Mouse (Mus musculus) midbrain, embryonic 11.5 days (tissue): ENCODE measurements around the gene Bpifc. TPM values are rescaled to one million over a fixed set of nuclear protein-coding genes. Genes with fewer than 3 reads are reported as not detected.

Experiments used
- ATAC-seq: fragments of 200-750 bp; cut with Nextera tagmentation; 2 replicates; pipeline ENCODE4 v1.8.0; 2017; ENCODE audit warnings: moderate TSS enrichment, moderate library complexity; ENCODE audit not compliant: low FRiP score
- DNase-seq: peaks from one replicate; pipeline ENCODE4 v3.0.0; 2015; ENCODE audit warnings: low spot score; ENCODE audit errors: missing footprints
- H3K27ac ChIP-seq: fragments of 300-500 bp; sonication (generic); 2 replicates; pipeline ENCODE4 v1.5.1; 2014; ENCODE audit warnings: low read depth, low read length
- H3K27me3 ChIP-seq: fragments of 300-500 bp; sonication (generic); 2 replicates; pipeline ENCODE4 v1.6.1; 2014; ENCODE audit warnings: mild to moderate bottlenecking, low read length, moderate library complexity, mixed read lengths; ENCODE audit not compliant: control insufficient read depth, insufficient read depth
- H3K36me3 ChIP-seq: fragments of 300-500 bp; sonication (generic); 2 replicates; pipeline ENCODE4 v1.6.1; 2014; ENCODE audit warnings: mild to moderate bottlenecking, low read length, moderate library complexity, mixed read lengths; ENCODE audit not compliant: control insufficient read depth, insufficient read depth
- H3K4me1 ChIP-seq: fragments of 300-500 bp; sonication (generic); 2 replicates; pipeline ENCODE4 v1.6.1; 2014; ENCODE audit warnings: low read length; ENCODE audit not compliant: control insufficient read depth, insufficient read depth
- H3K4me2 ChIP-seq: fragments of 300-500 bp; sonication (generic); 2 replicates; pipeline ENCODE4 v1.6.1; 2014; ENCODE audit warnings: mild to moderate bottlenecking, moderate library complexity
- H3K4me3 ChIP-seq: fragments of 300-500 bp; sonication (generic); 2 replicates; pipeline ENCODE4 v1.5.1; 2014; ENCODE audit warnings: low read depth, low read length
- H3K9ac ChIP-seq: fragments of 300-500 bp; sonication (generic); 2 replicates; pipeline ENCODE4 v1.6.1; 2014; ENCODE audit warnings: low read length
- H3K9me3 ChIP-seq: fragments of 300-500 bp; sonication (generic); 2 replicates; pipeline ENCODE4 v1.6.1; 2016; ENCODE audit warnings: low read length; ENCODE audit not compliant: control insufficient read depth
- WGBS: fragments of 180-500 bp; shearing (Covaris S2); extraction: QIAGEN DNeasy Blood & Tissue Kit; methylation state at CpG from one replicate; pipeline ENCODE4 v1.1.7; 2014; 5-methylcytosine and 5-hydroxymethylcytosine counted together
- polyA plus RNA-seq: library from polyadenylated mRNA; unstranded; fragments of >200 nt; fragmentation: Nextera tagmentation; extraction: Ambion mirVana; gene quantifications from 2 replicates; pipeline ENCODE4 v1.2.1, GENCODE M21; 2014

The Bpifc gene
- 0.12 TPM in 1 of 2 replicates, not detected in the other for polyA plus RNA-seq

- Histone ChIP-seq H3K9me3 (no peaks in the 10 kb centered on the region), H3K4me3 (no peak within 1 kb of the TSS), H3K36me3 (no peaks in the 10 kb centered on the region), H3K9ac (no peak within 1 kb of the TSS), H3K27me3 (no peaks in the 10 kb centered on the region), H3K4me2 (no peak within 1 kb of the TSS), H3K27ac (no peak within 1 kb of the TSS), H3K4me1 (no peaks in the 10 kb centered on the region)
- 96% methylated on average over 2 of the region's 2 CpGs for WGBS
- ATAC-seq (no peak), DNase-seq (peak; percentile 31)
Measured at GRCm38 (mm10) chr10:86011781-86012180, at the start of gene Bpifc. TSS of gene Bpifc (minus strand) at chr10:86011895.

DNA sequence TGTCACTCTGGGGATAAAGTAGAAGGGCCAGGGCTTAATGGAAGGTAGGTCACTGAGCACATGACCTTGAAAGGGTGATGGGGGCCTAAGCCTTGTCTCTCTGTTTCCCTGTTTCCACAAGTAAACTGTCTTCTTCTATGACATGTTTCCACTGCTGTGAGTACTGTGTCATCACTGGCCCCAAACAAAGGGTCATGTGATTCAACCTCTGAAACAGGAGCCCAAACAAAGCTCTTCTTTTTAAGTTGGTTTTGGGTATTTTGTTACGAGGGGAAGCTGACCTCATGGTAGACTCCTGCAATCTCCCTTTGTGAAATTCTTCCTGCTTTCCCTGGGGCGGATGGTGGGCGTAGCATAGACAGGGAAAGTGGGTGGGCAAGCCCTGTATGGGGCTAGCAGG lies 48.6 kb upstream of the Bpifc start:
- no peak overlapping the region for H3K9ac ChIP-seq
- no peak overlapping the region for H3K4me2 ChIP-seq
- H3K27me3 ChIP-seq: no peaks in the 10 kb centered on the region
- H3K4me1 ChIP-seq: no peaks in the 10 kb centered on the region
- ATAC-seq (no peak), DNase-seq (no peak)
- no peaks in the 10 kb centered on the region; the same call in 1 of the 2 replicates for H3K9me3 ChIP-seq
- H3K36me3 ChIP-seq: no peaks in the 10 kb centered on the region
- no peak overlapping the region for H3K27ac ChIP-seq
- H3K4me3 ChIP-seq: no peak overlapping the region
- WGBS: 67% methylated on average over 3 of the region's 3 CpGs

- no peak for DNase-seq
- no peak overlapping the region for H3K9ac ChIP-seq
- no peaks in the 10 kb centered on the region for H3K27me3 ChIP-seq
- no peak for ATAC-seq
- no peaks in the 10 kb centered on the region for H3K4me1 ChIP-seq
- H3K9me3 ChIP-seq: no peaks in the 10 kb centered on the region; the same call in 1 of the 2 replicates
- no peaks in the 10 kb centered on the region for H3K36me3 ChIP-seq
- WGBS: 78% methylated on average over 2 of the region's 2 CpGs
- no peak overlapping the region for H3K4me2 ChIP-seq
- H3K4me3 ChIP-seq: no peak overlapping the region
- H3K27ac ChIP-seq: no peak overlapping the region
Measured at GRCm38 (mm10) chr10:86057712-86058111, 46.0 kb upstream of the Bpifc start.

DNA sequence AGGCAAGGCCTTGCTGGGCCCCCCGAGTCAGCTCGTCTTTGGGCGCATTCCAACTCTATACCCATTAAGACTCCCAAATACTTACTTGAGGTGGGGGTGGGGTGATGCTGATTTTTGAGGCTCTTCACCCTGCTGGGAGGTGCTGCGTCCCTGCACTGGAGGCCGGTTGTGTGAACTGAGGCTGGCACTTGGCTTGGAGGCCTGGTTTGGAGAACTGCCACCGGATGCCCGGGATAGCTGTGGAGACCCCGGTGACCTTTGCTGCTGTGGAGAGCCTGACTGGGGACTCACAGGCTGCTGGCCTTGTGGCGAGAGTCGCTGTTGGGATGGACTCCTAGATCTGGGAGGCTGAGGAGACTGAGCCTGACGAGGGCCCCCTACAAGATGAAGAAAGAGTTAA lies 45.6 kb upstream of the Bpifc start:
- WGBS: 88% methylated on average over 11 of the region's 11 CpGs
- no peak for ATAC-seq
- H3K9ac ChIP-seq: no peak overlapping the region
- H3K4me3 ChIP-seq: no peak overlapping the region
- no peaks in the 10 kb centered on the region; the same call in 1 of the 2 replicates for H3K9me3 ChIP-seq
- DNase-seq: no peak
- H3K4me2 ChIP-seq: no peak overlapping the region
- no peaks in the 10 kb centered on the region for H3K27me3 ChIP-seq
- no peak overlapping the region for H3K27ac ChIP-seq
- no peaks in the 10 kb centered on the region for H3K36me3 ChIP-seq
- H3K4me1 ChIP-seq: no peaks in the 10 kb centered on the region

- DNase-seq (no peak), ATAC-seq (no peak)
- Histone ChIP-seq H3K4me1 (no peaks in the 10 kb centered on the region), H3K4me3 (no peak overlapping the region), H3K4me2 (no peak overlapping the region), H3K9me3 (no peaks in the 10 kb centered on the region; the same call in 1 of the 2 replicates), H3K27ac (no peak overlapping the region), H3K27me3 (no peaks in the 10 kb centered on the region), H3K36me3 (no peaks in the 10 kb centered on the region), H3K9ac (no peak overlapping the region)
- 82% methylated on average over 8 of the region's 8 CpGs for WGBS
Measured at GRCm38 (mm10) chr10:86056297-86056903, 44.7 kb upstream of the Bpifc start.

DNA sequence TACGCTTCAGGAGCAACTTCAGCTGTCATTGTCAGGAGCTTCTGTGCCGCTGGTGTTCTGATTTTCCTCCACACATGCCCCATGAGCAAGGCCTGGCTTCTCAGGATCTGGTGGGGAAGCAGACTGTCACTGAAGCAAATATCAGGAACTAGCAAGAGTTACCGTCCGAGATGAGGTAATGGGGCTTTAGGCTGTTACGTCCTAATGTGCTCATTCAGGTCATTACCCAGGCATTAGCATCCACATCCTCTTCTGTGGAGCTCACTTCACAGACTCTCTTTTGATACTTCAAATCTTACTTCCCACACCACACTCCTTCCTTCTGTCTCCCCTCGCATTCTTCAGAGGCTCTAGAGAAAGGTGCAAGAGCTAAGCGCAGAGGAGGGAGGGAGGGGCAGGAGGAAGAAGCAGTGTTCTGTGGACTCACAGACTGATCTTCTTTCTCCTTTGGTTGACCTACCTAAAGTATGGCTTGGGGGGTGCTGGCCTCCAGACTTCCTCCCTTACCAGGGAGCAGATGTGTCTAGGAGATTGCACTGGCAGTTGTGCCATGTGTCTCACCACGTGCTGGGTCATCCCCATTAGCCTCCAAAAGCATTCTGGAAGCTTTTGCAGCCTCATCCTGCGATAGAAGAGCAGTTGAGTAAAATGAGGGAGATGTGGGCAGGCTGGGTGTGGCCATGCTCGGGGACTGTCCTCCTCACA lies 41.3 kb upstream of the Bpifc start:
- Histone ChIP-seq H3K9ac (no peak overlapping the region), H3K4me3 (no peak overlapping the region), H3K27ac (no peak overlapping the region), H3K4me1 (no peaks in the 10 kb centered on the region), H3K27me3 (no peaks in the 10 kb centered on the region), H3K4me2 (no peak overlapping the region), H3K36me3 (no peaks in the 10 kb centered on the region), H3K9me3 (no peaks in the 10 kb centered on the region; the same call in 1 of the 2 replicates)
- ATAC-seq: no peak
- 87% methylated on average over 10 of the region's 10 CpGs for WGBS
- DNase-seq: no peak

DNA sequence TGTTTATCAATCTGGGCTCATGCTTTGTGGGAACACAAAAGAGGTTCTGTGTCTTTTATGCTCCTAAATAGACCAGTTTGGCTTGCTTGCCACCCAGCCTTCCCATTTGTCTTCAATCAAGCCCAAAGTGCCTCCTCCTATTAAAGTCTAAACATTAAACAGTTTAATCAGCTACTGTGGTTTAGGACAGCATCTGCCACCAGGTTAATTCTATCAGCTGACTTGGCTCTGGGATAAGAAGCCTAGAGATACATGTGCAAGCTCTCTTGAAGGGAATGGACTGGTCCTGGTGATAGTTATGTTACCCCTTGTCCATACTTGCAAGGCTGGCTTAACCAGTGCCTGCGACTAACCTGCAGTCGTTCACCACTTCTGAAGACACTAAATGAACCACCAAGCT lies 38.8 kb upstream of the Bpifc start:
- Histone ChIP-seq H3K27ac (no peak overlapping the region), H3K4me3 (no peak overlapping the region), H3K27me3 (no peaks in the 10 kb centered on the region), H3K36me3 (no peaks in the 10 kb centered on the region), H3K4me2 (no peak overlapping the region), H3K4me1 (no peaks in the 10 kb centered on the region), H3K9ac (no peak overlapping the region), H3K9me3 (no peaks in the 10 kb centered on the region)
- DNase-seq (no peak), ATAC-seq (no peak)
- 94% methylated on average over 2 of the region's 2 CpGs for WGBS

DNA sequence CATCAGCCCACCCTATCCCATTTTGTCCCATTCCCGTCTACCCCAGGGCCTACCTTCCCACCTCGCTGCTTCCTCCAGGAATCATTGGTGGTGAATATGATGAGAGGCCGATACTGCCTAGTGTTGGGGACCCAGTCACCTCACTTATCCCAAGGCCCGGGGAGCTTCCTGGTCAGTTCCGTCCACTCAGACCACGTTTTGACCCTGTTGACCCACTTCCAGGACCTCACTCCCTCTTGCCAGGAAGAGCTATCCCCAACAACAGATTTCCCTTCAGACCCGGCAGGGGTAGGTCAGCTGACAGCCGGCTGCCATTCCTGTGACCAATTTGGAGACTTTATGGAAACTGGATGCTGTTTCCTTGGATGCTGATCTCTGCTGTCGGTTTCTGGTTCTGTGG lies 36.1 kb upstream of the Bpifc start:
- WGBS: 87% methylated on average over 9 of the region's 9 CpGs

DNA sequence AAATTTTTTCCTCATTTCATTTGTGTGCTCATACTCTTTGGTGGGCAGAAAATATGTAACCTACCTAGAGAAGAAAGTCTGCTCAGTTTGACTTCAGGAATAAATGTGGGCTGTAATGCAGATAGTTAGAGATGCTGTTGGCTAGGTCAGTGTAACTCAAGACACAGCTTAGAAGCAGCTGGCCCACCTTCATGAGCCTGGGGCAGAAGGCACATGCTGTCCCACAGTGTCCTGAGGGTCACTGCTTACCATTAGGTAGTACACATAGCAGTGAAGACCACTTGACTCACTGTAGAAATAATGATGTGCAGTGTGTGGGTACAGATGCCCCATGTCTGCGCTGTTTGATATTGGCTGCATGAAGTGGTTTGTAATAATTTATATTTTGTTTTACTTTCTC lies 34.7 kb upstream of the Bpifc start:
- Histone ChIP-seq H3K27ac (no peak overlapping the region), H3K9ac (no peak overlapping the region), H3K4me3 (no peak overlapping the region), H3K9me3 (no peaks in the 10 kb centered on the region), H3K4me2 (no peak overlapping the region), H3K27me3 (no peaks in the 10 kb centered on the region), H3K36me3 (no peaks in the 10 kb centered on the region), H3K4me1 (no peaks in the 10 kb centered on the region)
- ATAC-seq (no peak), DNase-seq (no peak)
- 100% methylated on average over 1 of the region's 1 CpGs for WGBS

More for the DNA sequence above, 36.1 kb upstream of the Bpifc start:
- no peak overlapping the region for H3K27ac ChIP-seq
- H3K9me3 ChIP-seq: no peaks in the 10 kb centered on the region
- no peaks in the 10 kb centered on the region for H3K4me1 ChIP-seq
- no peaks in the 10 kb centered on the region for H3K36me3 ChIP-seq
- H3K27me3 ChIP-seq: no peaks in the 10 kb centered on the region
- H3K9ac ChIP-seq: no peak overlapping the region
- no peak for ATAC-seq
- H3K4me3 ChIP-seq: no peak overlapping the region
- H3K4me2 ChIP-seq: no peak overlapping the region
- no peak for DNase-seq
